Mouse (Mus musculus) neutrophil, adult 5-6 weeks (primary cell): ENCODE measurements around the gene Pdrg1. TPM values are rescaled to one million over a fixed set of nuclear protein-coding genes. Genes with fewer than 3 reads are reported as not detected.
A peak's percentile ranks its signal among the peaks of the same experiment; 100 is the strongest.

Experiments used
- ATAC-seq: fragments of 151-379, 151-347 bp; 2 replicates; pipeline ENCODE4 v1.8.0; 2017; ENCODE audit warnings: mild to moderate bottlenecking, moderate TSS enrichment; ENCODE audit not compliant: insufficient number of reproducible peaks, poor library complexity, low FRiP score, severe bottlenecking; ENCODE audit errors: extremely low read depth
- total RNA-seq: library from RNA; stranded (forward); fragments of 200-1000 nt; gene quantifications from 2 replicates; pipeline ENCODE4 v1.2.3, GENCODE M21; 2017

Gene Pdrg1
- total RNA-seq, 1 experiment from 2014 or later, result 53.9 TPM

GRCm38 (mm10) chr2:153032973-153033372 is 17.7 kb upstream of the Pdrg1 start:
- no peak for ATAC-seq

DNA sequence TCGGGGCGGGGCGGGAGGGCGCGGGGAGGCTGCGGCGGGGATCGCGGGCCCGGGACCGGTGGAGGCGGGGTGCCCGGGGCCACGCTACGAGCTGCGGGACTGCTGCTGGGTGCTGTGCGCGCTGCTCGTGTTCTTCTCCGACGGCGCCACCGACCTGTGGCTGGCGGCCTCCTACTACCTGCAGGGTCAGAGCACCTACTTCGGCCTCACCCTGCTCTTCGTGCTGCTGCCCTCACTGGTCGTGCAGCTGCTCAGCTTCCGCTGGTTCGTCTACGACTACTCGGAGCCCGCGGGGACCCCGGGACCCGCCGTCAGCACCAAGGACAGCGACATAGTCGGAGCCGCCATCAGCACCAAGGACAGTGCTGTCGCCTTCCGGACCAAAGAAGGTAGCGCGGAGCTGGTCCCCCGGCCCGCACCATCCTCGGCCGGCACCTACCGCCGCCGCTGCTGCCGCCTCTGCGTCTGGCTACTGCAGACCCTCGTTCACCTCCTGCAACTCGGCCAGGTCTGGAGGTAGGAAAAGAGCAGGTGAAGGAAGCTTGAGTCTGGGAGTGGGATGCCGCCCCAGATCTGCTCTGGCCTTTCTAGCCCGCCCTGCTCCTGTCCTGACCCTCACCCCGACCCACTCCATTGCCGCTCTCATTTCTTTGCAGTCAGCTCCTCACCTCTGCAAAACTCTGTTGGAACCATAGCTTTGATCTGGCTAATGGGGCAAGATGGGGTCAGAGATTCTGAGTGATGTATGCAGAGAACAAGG is 17.0 kb upstream of the Pdrg1 start:
- ATAC-seq, result peak; percentile 52; the same call in 1 of the 2 replicates

GRCm38 (mm10) chr2:153031126-153032082 is 16.2 kb upstream of the Pdrg1 start, which contains the start of gene Xkr7:
Gene Xkr7, plus strand, starts transcription at chr2:153031852.
- no peak for ATAC-seq

- no peak for ATAC-seq
These were observed 15.2 kb upstream of the Pdrg1 start for GRCm38 (mm10) chr2:153030422-153030821.

DNA sequence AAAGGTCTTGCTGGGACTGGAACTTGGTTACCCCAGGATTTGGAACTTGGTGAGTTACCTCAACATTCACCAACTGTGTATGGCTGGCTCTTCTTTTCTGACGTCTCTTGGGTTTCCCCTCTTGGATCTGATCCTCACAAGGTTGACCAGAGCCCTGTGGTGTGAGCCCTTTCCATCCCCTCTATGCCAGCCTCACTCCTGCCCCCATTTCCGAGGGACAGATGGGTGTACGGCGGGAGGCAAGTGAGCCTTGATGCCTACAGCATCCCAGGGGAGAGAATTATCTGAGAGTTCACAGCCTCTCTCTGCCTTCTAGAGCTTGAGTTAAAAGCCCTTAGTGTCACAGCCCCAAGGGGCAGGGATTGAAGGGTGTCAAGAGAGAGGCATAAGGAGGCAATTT is 12.3 kb upstream of the Pdrg1 start:
- ATAC-seq, result no peak

DNA sequence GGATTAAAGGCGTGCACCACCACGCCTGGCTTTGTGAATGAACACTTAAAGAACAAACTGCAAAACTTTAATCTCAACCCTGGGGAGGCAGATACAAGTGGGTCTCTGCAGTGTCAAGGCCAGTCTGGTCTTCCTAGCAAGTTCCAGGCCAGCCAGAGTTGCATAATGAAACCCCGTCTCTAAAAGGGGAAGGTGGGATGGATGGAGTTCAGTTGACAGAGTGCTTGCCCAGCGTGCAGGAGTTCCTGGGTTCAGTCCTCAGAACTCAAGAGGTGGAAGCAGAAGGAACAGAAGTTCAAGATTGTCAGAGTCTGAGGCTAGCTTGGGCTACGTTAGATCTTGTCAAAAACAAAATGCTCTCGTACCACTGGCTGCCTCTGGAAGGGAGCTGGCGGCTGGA is 10.8 kb upstream of the Pdrg1 start:
- no peak for ATAC-seq

GRCm38 (mm10) chr2:153022855-153023254 is 7.6 kb upstream of the Pdrg1 start:
- ATAC-seq, result no peak

GRCm38 (mm10) chr2:153021163-153021562 is 5.9 kb upstream of the Pdrg1 start:
- ATAC-seq, result no peak

GRCm38 (mm10) chr2:153019355-153019754 is 4.1 kb upstream of the Pdrg1 start:
- no peak for ATAC-seq

DNA sequence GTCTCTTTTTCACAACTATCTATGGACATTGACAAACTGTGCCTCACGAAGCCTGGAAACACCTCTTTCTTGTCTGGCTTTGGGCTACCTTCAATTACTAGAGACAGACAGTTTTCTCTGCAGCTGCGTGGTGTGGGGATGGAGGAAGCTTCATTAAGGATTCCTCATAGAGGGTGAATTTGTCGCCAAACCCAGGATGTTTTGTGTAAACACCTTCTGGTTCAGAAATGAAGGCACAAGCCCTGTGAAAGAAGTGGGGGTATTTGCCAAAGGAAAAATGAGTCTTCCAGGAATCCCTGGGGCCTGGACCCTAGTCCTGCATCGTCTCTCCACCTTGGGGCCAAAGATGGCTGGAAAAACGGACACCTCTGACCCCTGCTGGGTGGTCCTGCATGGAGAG is 1.6 kb upstream of the Pdrg1 start:
- ATAC-seq, result no peak

GRCm38 (mm10) chr2:153015804-153016203 is 577 bp upstream of the Pdrg1 start:
- ATAC-seq, result no peak

DNA sequence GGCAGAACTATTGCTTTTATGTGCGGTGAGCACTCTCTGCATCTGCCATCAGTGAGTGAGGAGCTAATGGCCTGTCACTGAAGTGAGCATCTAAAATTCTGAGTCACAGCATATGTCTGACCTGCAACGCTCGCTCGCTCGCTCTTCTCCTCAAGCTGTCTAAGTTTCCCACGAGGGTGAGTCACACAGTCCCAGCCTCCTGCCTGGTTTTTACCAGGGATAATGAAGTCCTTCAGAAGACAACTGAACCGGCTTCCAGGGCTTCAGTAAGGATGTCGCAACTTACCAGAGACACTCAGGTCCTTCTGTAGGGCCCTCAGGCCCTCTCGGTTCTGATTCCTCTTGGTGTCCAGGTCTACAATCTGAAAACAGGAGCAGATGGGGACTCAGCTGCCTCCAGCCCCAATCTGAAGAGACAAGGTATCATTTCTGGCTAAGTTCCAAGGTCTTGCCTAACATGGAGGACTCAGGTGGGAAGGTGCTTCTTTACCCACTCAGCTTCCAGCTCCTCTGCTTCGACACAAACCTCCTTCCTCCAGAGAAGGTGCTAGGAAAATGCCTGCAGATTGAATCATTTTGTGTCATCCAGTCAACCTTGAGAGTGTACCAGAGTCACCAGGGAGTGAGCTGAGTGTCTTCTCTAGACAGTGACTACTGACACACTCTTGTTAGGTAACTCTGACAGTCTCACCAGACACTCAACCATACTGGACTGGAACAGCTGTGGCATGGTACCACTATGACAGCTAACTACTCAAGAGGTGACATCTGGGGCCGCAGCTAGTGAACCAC is 1.3 kb downstream of the Pdrg1 start:
- no peak for ATAC-seq

GRCm38 (mm10) chr2:153009192-153009973 is 5.8 kb downstream of the Pdrg1 start:
- no peak for ATAC-seq

DNA sequence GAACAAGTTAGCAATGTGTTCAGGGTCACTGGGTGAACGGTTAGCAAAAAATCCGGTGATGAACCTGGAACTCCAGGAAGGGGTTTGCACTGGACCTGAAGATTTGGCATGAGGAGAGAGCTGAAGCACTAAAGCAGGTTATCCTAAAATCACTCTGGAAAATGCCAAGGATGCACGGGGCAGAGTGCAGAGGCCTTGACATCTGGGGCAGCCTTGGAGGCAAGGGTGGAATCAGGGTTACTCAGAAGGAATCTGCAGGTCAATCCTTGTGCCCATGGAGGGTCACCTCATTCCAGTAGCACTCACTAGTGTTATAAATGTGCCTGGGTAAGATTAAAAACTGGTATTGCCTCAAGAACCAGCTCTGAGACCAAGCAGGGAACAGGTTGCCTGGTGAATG is 9.2 kb downstream of the Pdrg1 start:
- no peak for ATAC-seq

DNA sequence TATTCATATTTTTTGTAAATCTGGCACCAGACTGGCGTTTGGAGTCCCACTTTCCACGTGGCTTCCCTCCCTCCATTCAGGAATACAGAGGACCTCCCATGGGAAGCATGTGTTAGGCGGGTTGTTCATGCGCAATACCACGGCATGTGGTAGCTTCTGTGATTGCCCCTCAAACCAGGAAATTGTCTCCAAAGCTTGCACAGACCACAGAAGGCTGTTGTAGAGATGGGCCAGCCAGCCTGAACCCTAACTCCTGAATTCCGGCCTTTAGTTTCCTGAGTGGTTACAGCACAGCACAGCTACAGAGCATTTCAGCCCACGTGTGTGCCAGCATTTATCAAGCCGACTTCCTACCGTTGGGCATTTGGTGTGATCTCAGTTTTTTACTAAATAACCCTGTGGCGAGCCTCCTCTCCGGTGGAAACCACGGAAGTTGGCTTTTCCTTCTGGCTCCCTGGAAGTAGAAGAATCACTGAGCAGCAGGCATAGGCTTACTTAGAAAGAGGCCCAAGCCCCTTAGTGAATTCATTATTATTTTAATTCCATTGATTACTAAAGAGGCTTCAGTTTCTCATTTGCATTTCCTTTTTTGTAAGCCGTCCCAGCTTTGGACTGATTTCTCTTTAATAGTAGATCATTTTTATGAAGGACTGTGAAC is 11.4 kb downstream of the Pdrg1 start:
- no peak for ATAC-seq

DNA sequence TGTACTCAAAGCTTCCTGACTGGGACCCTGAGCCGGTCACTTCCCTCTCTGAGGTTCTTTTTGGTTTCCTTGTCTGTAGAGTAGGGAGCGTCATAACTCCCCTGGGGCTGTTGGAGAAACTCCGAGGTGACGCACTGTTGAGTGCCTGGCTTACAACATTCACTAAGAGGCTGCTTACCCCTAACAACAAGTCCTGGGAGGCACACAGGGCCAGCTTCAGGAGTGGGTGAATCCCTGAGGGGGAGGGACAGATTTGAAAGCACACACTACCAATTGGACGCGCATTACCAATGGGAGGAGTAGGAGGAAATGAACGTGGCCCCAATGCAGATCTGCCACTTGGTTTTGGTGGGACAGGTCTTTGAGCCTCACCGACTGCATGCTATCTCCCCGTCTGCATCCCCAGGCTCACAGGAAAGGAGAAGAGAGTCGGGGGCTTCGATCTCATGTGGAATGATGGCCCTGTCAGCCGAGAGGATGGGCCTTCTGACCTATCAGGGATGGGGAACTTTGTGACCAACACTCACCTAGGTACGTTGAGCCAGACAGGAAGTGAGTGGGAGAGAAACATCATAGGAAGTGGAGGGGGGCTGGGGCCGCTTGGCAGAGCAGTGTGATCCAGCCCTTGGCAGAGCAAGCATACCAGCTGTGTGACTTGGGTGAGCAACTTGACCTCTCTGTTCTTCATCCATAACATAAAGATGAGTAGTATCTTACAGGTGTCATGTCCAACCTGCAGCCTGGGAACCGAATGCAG is 12.6 kb downstream of the Pdrg1 start:
- ATAC-seq, result peak; percentile 9; the same call in 1 of the 2 replicates

GRCm38 (mm10) chr2:152997046-152997445 is 18.2 kb downstream of the Pdrg1 start:
- no peak for ATAC-seq
